Mouse (Mus musculus) CD4-positive helper T cell, adult 2 months (primary cell): ENCODE measurements around the gene Olfr679.
"Not testable (repeated sequence)": the region's sequence is repeated elsewhere in the genome, so short reads cannot be mapped to it uniquely, and the experiment has no call there.

Source experiments
- DNase-seq: peaks from one replicate; pipeline ENCODE4 v3.0.0-alpha.2; 2012; ENCODE audit warnings: low read depth, missing footprints, low spot score

The Olfr679 gene

GRCm38 (mm10) chr7:105080905-105081304 is at the start of gene Olfr679:
Gene Olfr679 (plus strand): TSS chr7:105081205.
- no peak for DNase-seq

- no peak for DNase-seq
Measured at GRCm38 (mm10) chr7:105032398-105032797, 48.6 kb upstream of the Olfr679 start, which contains the start of gene Olfr676. Gene Olfr676 (plus strand): TSS chr7:105032698.

DNA sequence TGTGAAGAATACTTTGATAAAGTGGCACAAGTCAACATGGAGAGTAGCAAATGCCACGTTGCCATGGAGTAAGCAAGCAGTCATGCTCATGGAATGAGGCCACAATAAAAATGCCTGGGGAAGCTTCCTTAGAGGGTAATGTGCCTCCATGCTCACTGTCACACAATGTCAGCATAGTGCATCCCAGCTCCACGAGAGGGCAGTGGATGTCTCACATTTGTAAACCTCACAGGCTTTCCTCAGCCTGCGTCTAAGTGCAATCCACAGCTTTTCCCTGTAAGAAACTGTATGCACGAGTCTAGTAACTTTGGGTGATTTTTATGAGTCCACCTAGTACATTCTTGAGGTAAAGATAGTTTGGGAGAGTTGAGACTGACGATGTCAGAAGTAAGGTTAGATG is 47.2 kb upstream of the Olfr679 start:
- not testable (repeated sequence) for DNase-seq

DNA sequence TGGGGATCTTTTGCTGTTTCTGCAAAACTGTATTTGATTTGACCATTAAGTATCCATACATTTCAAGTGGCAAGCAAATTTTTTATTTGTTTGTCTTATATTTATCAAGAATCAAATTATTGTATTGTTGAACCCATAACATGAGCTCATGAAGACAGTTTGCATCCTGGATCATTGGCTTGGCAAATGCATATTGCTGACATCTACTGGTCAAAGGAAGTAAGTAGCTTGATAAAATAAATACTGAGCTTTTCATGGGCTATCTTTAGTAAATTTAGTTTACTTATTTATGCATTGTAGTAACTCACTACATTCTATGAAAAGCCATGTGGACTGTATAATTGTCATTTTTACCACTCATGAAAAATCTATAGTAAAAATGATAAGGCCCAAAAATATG is 22.1 kb upstream of the Olfr679 start:
- no peak for DNase-seq

- no peak for DNase-seq
Measured at GRCm38 (mm10) chr7:105064175-105064574, 16.8 kb upstream of the Olfr679 start, which contains the start of gene Olfr678. Gene Olfr678 (plus strand): TSS chr7:105064475.

DNA sequence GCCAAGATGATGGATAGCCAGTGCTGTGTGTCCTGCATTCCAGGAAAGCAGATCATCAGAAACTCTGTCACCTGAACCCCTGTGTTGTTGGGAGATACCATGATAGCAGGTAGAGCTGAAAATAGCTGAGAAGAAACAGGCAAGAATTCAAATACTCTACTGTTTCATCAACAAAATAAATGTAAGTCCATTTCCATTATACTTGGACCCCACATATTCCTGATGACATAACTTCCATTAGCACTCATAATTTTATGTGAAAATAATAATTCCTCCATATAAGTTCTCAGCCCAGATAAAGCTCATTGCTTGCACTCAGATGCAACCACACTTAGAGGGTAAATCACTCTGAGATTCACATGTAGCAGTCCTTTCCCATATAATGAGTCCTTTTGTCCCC is 11.7 kb downstream of the Olfr679 start, which contains the start of gene Olfr680-ps1:
Gene Olfr680-ps1 (minus strand): TSS at position 101 of the 400 bp plus-strand sequence.
- not testable (repeated sequence) for DNase-seq

DNA sequence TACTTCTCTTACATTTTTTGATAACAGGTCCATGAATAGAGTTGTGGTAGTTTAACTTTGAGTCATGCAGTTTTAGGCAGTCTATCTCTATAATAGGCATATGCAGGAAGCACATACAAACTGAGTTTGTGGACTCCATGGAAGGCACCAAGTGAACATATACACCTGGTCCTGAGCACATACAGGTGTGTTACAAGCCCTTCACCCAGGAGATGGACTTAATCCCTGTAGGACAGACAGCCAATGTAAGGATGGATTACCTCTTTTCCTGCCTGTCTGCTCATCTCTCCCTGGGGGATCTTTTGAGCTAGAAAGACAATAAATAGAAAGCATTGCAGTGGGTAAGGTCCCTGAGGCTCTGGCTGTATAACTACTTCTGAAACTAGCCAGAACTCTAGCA is 35.5 kb downstream of the Olfr679 start, which contains the start of gene Olfr681:
Gene Olfr681 (plus strand): TSS at position 301 of the 400 bp plus-strand sequence.
- DNase-seq = no peak
